Mouse (Mus musculus): ENCODE data around the gene Gm5416. TPM values are rescaled to one million over a fixed set of nuclear protein-coding genes. Genes with fewer than 3 reads are reported as not detected.
"Not testable (repeated sequence)": the region's sequence is repeated elsewhere in the genome, so short reads cannot be mapped to it uniquely, and the experiment has no call there.

Gm5416 gene
- polyA plus RNA-seq, 1 experiment from 2014 or later = 5.8 TPM

- not testable (repeated sequence) for H3K4me1 ChIP-seq (ENCODE audit: insufficient read depth, low read depth, low read length); ATAC-seq; H3K4me2 ChIP-seq (replicated peaks; ENCODE audit: low read depth, low read length); H3K27me3 ChIP-seq (replicated peaks; ENCODE audit: insufficient read depth, low read length); H3K36me3 ChIP-seq (ENCODE audit: insufficient read depth, low read length); H3K9ac ChIP-seq (replicated peaks; ENCODE audit: low read depth); H3K27ac ChIP-seq (ENCODE audit: low read length); H3K9me3 ChIP-seq (ENCODE audit: low read length); H3K4me3 ChIP-seq (ENCODE audit: low read depth, low read length)
- DNase-seq (ENCODE audit: low spot score) = peak; percentile 12
Observed at GRCm38 (mm10) chr16:36260585-36260984, 50.4 kb downstream of the Gm5416 start.

Other genes starting within 250 kb of the Gm5416 start
- 16.7 and 19.0 TPM in 2 replicates for gene Kpna1, start 231.7 kb upstream of the Gm5416 start, polyA plus RNA-seq (2015; fragmentation: Nextera tagmentation; extraction: Ambion mirVana)
- gene Wdr5b, start 169.2 kb upstream of the Gm5416 start, polyA plus RNA-seq (2015; fragmentation: Nextera tagmentation; extraction: Ambion mirVana) = 5.4 and 5.8 TPM in 2 replicates
- 213 and 234 TPM in 2 replicates for gene Fam162a, start 138.8 kb upstream of the Gm5416 start, polyA plus RNA-seq (2015; fragmentation: Nextera tagmentation; extraction: Ambion mirVana)
- gene Ccdc58, start 138.7 kb upstream of the Gm5416 start, polyA plus RNA-seq (2015; fragmentation: Nextera tagmentation; extraction: Ambion mirVana) = 33.8 and 36.4 TPM in 2 replicates
- 0.04 TPM in 1 of 2 replicates, not detected in the other for gene Csta1, start 79.2 kb upstream of the Gm5416 start, polyA plus RNA-seq (2015; fragmentation: Nextera tagmentation; extraction: Ambion mirVana)
- 29.2 and 33.1 TPM in 2 replicates for gene Stfa2l1, start 53.6 kb upstream of the Gm5416 start, polyA plus RNA-seq (2015; fragmentation: Nextera tagmentation; extraction: Ambion mirVana)
- 45.8 and 58.3 TPM in 2 replicates for gene Gm5483, start 26.2 kb upstream of the Gm5416 start, polyA plus RNA-seq (2015; fragmentation: Nextera tagmentation; extraction: Ambion mirVana)
- 19.0 and 24.4 TPM in 2 replicates for gene 2010005H15Rik, start 11.1 kb downstream of the Gm5416 start, polyA plus RNA-seq (2015; fragmentation: Nextera tagmentation; extraction: Ambion mirVana)
- gene Stfa1, start 66.5 kb downstream of the Gm5416 start, polyA plus RNA-seq (2015; fragmentation: Nextera tagmentation; extraction: Ambion mirVana) = 83.8 and 88.0 TPM in 2 replicates
- gene BC117090, start 123.9 kb downstream of the Gm5416 start, polyA plus RNA-seq (2015; fragmentation: Nextera tagmentation; extraction: Ambion mirVana) = 0.67 TPM in 1 of 2 replicates, not detected in the other
- 54.2 and 65.9 TPM in 2 replicates for gene BC100530, start 157.3 kb downstream of the Gm5416 start, polyA plus RNA-seq (2015; fragmentation: Nextera tagmentation; extraction: Ambion mirVana)
- 19.8 and 20.5 TPM in 2 replicates for gene Stfa2, start 198.1 kb downstream of the Gm5416 start, polyA plus RNA-seq (2015; fragmentation: Nextera tagmentation; extraction: Ambion mirVana)
- gene Stfa3, start 245.0 kb downstream of the Gm5416 start, polyA plus RNA-seq (2015; fragmentation: Nextera tagmentation; extraction: Ambion mirVana) = 14.5 and 16.1 TPM in 2 replicates

Measured in lung, postnatal 0 days (tissue).